Mouse (Mus musculus) ES-E14 (cell line): Measurements from ENCODE around the gene Tmem171.
A peak's percentile ranks its signal among the peaks of the same experiment; 100 is the strongest.

Experiments
- CHD2 ChIP-seq: IDR thresholded peaks from 2 replicates; pipeline ENCODE4 v1.6.1; 2014; ENCODE audit warnings: mild to moderate bottlenecking, low read depth, low read length, inconsistent platforms
- MAFK ChIP-seq: IDR thresholded peaks from 2 replicates; pipeline ENCODE4 v1.6.1; 2014; ENCODE audit warnings: mild to moderate bottlenecking, low read depth, low read length, inconsistent platforms; ENCODE audit not compliant: insufficient read depth
- ZC3H11A ChIP-seq: IDR thresholded peaks from 2 replicates; pipeline ENCODE4 v1.6.1; 2012; ENCODE audit warnings: low read depth, mild to moderate bottlenecking, inconsistent platforms, low read length, borderline replicate concordance
- ZNF384 ChIP-seq: IDR thresholded peaks from 2 replicates; pipeline ENCODE4 v1.6.1; 2012; ENCODE audit warnings: low read depth, low read length, inconsistent platforms

- TF ChIP-seq ZNF384 (no peak), ZC3H11A (no peak), MAFK (peak; percentile 86), CHD2 (no peak)
Observed at GRCm38 (mm10) chr13:98722296-98722695, 27.7 kb upstream of the Tmem171 start.
